Comparison of ENCODE assay signal across 8 mouse cellular contexts in genomic region chr19:4232186-4232572, GRCm38 (mm10). TPM values are rescaled to one million over a fixed set of nuclear protein-coding genes. Genes with fewer than 3 reads are reported as not detected.
DNase-seq lines count a peak whose midpoint lies in the region; ATAC-seq and TF ChIP-seq lines count a peak whose summit lies in the region.

No protein-coding gene starts in this region.

- no peaks in the 10 kb centered on the region for H3K9me3 ChIP-seq in hindbrain, embryonic 16.5 days (ENCODE audit: control insufficient read depth, low read length)
- H3K9me3 ChIP-seq in midbrain, embryonic 11.5 days (ENCODE audit: control insufficient read depth, low read length), result no peaks in the 10 kb centered on the region

- H3K4me3 ChIP-seq in cortical plate, adult 2 months (ENCODE audit: insufficient read depth, low read length), result peak overlapping the region; percentile 45
- peak overlapping the region; percentile 55 for H3K4me3 ChIP-seq in hindbrain, embryonic 16.5 days (ENCODE audit: low read length)
- peak overlapping the region; percentile 49 for H3K4me3 ChIP-seq in midbrain, embryonic 11.5 days (ENCODE audit: low read depth, low read length)

- peaks cover 7% of the 10 kb centered on the region for H3K27me3 ChIP-seq in hindbrain, embryonic 16.5 days (replicated peaks; ENCODE audit: control insufficient read depth, insufficient read depth, low read length)
- peaks cover 3% of the 10 kb centered on the region; the same call in 1 of the 2 replicates for H3K27me3 ChIP-seq in midbrain, embryonic 11.5 days (ENCODE audit: control insufficient read depth, insufficient read depth, low read length)

- no peak; the same call in 1 of the 2 replicates for ATAC-seq in hindbrain, embryonic 16.5 days
- no peak; the same call in 1 of the 2 replicates for ATAC-seq in midbrain, embryonic 11.5 days (ENCODE audit: low FRiP score)

- 11% methylated on average over 2 of the region's 2 CpGs for WGBS in hindbrain, embryonic 16.5 days
- 80% methylated on average over 2 of the region's 2 CpGs for WGBS in midbrain, embryonic 11.5 days

- peak overlapping the region; percentile 88 for H3K27ac ChIP-seq in cortical plate, adult 2 months (ENCODE audit: insufficient read depth, low read length)
- peak overlapping the region; percentile 87 for H3K27ac ChIP-seq in hindbrain, embryonic 16.5 days (ENCODE audit: low read depth, low read length)
- H3K27ac ChIP-seq in midbrain, embryonic 11.5 days (ENCODE audit: low read depth, low read length), result no peak overlapping the region

- no peak for TF ChIP-seq CTCF in cortical plate, adult 2 months (IDR thresholded peaks at IDR 0.05; ENCODE audit: extremely low read depth, insufficient read depth, low read length)

- H3K9ac ChIP-seq in hindbrain, embryonic 16.5 days (ENCODE audit: low read depth, low read length), result peak overlapping the region; percentile 73
- peak overlapping the region; percentile 67 for H3K9ac ChIP-seq in midbrain, embryonic 11.5 days (ENCODE audit: low read length)

- TF ChIP-seq POLR2A in cortical plate, adult 2 months (IDR thresholded peaks at IDR 0.05; ENCODE audit: extremely low read depth, insufficient read depth, low read length), result no peak

- H3K4me1 ChIP-seq in cortical plate, adult 2 months (ENCODE audit: control insufficient read depth, insufficient read depth, low read length), result peaks cover 5% of the 10 kb centered on the region
- peaks cover 9% of the 10 kb centered on the region for H3K4me1 ChIP-seq in hindbrain, embryonic 16.5 days (ENCODE audit: control insufficient read depth, insufficient read depth, low read depth, low read length)
- H3K4me1 ChIP-seq in midbrain, embryonic 11.5 days (ENCODE audit: control insufficient read depth, insufficient read depth, low read length), result peaks cover 9% of the 10 kb centered on the region

- DNase-seq in lung, adult 18-20 months, result peak; percentile 69 to 76
- DNase-seq in lung, postnatal 10 days, result no peak
- no peak for DNase-seq in midbrain, embryonic 11.5 days (ENCODE audit: low spot score, missing footprints)
- DNase-seq in left cerebral cortex, adult 11 months (ENCODE audit: low spot score), result no peak
- DNase-seq in thymus, postnatal 4 days, result no peak
- DNase-seq in urinary bladder, postnatal 4 days (ENCODE audit: low spot score in 2 of 2), result no peak

- H3K36me3 ChIP-seq in hindbrain, embryonic 16.5 days (ENCODE audit: control insufficient read depth, insufficient read depth, low read length), result no peaks in the 10 kb centered on the region
- no peaks in the 10 kb centered on the region for H3K36me3 ChIP-seq in midbrain, embryonic 11.5 days (ENCODE audit: control insufficient read depth, insufficient read depth, low read length)

- peak overlapping the region; percentile 80 for H3K4me2 ChIP-seq in hindbrain, embryonic 16.5 days (ENCODE audit: low read length)
- H3K4me2 ChIP-seq in midbrain, embryonic 11.5 days, result peak overlapping the region; percentile 80

RNA-seq across cellular contexts. Expression of gene Pold4, which starts 0.5 kb away (rescaled TPM):
- polyA plus RNA-seq in cortical plate, adult 2 months (2012; rRNA removed), result 38.9 and 39.7 TPM in 2 replicates
- 21.3 and 24.0 TPM in 2 replicates for polyA plus RNA-seq in hindbrain, embryonic 16.5 days (2015; fragmentation: Nextera tagmentation; extraction: Ambion mirVana)
- polyA plus RNA-seq in midbrain, embryonic 11.5 days (2014; fragmentation: Nextera tagmentation; extraction: Ambion mirVana), result 12.2 and 12.6 TPM in 2 replicates

RNA-seq across cellular contexts. Expression of gene AC109138.7, which starts 18.0 kb away (rescaled TPM):
- not detected in 2 replicates for polyA plus RNA-seq in cortical plate, adult 2 months (2012; rRNA removed)
- polyA plus RNA-seq in hindbrain, embryonic 16.5 days (2015; fragmentation: Nextera tagmentation; extraction: Ambion mirVana), result not detected in 2 replicates
- not detected in 2 replicates for polyA plus RNA-seq in midbrain, embryonic 11.5 days (2014; fragmentation: Nextera tagmentation; extraction: Ambion mirVana)

RNA-seq across cellular contexts. Expression of gene Clcf1, which starts 18.1 kb away (rescaled TPM):
- 2.4 and 2.8 TPM in 2 replicates for polyA plus RNA-seq in cortical plate, adult 2 months (2012; rRNA removed)
- 1.0 and 1.1 TPM in 2 replicates for polyA plus RNA-seq in hindbrain, embryonic 16.5 days (2015; fragmentation: Nextera tagmentation; extraction: Ambion mirVana)
- polyA plus RNA-seq in midbrain, embryonic 11.5 days (2014; fragmentation: Nextera tagmentation; extraction: Ambion mirVana), result 0.31 and 0.32 TPM in 2 replicates

RNA-seq across cellular contexts. Expression of gene Rad9a, which starts 30.7 kb away (rescaled TPM):
- 17.3 and 18.4 TPM in 2 replicates for polyA plus RNA-seq in cortical plate, adult 2 months (2012; rRNA removed)
- polyA plus RNA-seq in hindbrain, embryonic 16.5 days (2015; fragmentation: Nextera tagmentation; extraction: Ambion mirVana), result 25.0 and 26.5 TPM in 2 replicates
- 42.4 and 43.5 TPM in 2 replicates for polyA plus RNA-seq in midbrain, embryonic 11.5 days (2014; fragmentation: Nextera tagmentation; extraction: Ambion mirVana)

RNA-seq across cellular contexts. Expression of gene Ssh3, which starts 36.8 kb away (rescaled TPM):
- polyA plus RNA-seq in cortical plate, adult 2 months (2012; rRNA removed), result 148 and 177 TPM in 2 replicates
- 19.9 and 21.2 TPM in 2 replicates for polyA plus RNA-seq in hindbrain, embryonic 16.5 days (2015; fragmentation: Nextera tagmentation; extraction: Ambion mirVana)
- polyA plus RNA-seq in midbrain, embryonic 11.5 days (2014; fragmentation: Nextera tagmentation; extraction: Ambion mirVana), result 2.1 and 2.3 TPM in 2 replicates

Comparison
In these comparisons a context has a peak if more than half of its experiments do, and no peak if none do; other contexts are left out.
1. DNase-seq: peak in lung, adult 18-20 months (2 of 2); none in lung, postnatal 10 days (single experiment), midbrain, embryonic 11.5 days (single experiment), left cerebral cortex, adult 11 months (single experiment), thymus, postnatal 4 days (single experiment) and urinary bladder, postnatal 4 days (0 of 2).
2. Peak in every context shown above with its lines, with median percentiles within 50 percentile points of each other: H3K4me3 ChIP-seq.